Mouse (Mus musculus): ENCODE measurements around the gene Gm10972. TPM values are rescaled to one million over a fixed set of nuclear protein-coding genes. Genes with fewer than 3 reads are reported as not detected.

The Gm10972 gene
- total and polyA plus RNA-seq, 2 experiments from 2014 or later, result not detected

DNA sequence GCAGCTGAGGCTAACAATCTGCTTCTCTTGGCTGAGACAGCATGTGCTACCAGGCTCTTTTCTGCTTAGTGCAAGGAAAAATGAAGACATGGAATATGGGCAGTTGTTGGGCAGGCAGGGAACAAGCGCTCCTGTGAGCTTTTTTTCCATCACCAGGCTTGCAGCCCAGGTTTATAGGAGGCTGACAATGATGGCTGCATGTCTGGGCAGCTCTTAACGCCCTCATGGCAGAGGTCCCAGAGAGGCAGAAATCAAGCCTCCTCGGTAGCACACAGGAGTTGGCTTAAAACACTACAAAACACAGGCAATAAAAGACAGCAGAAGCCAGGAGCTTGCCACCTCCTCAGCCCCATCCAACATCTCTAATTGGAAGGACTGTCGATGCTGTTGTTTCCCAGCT, 31.6 kb upstream of the Gm10972 start:
- Histone ChIP-seq H3K4me1 (ENCODE audit: insufficient read depth, low read length) (no peaks in the 10 kb centered on the region), H3K9me3 (ENCODE audit: low read length) (no peaks in the 10 kb centered on the region), H3K4me2 (ENCODE audit: low read depth, low read length, poor library complexity, severe bottlenecking) (no peak overlapping the region), H3K27me3 (ENCODE audit: insufficient read depth, low read length) (no peaks in the 10 kb centered on the region), H3K9ac (replicated peaks; ENCODE audit: low read length, poor library complexity, severe bottlenecking) (no peak overlapping the region; the same call in 1 of the 2 replicates), H3K27ac (ENCODE audit: low read depth, low read length) (no peak overlapping the region), H3K4me3 (ENCODE audit: low read depth, low read length) (no peak overlapping the region), H3K36me3 (ENCODE audit: insufficient read depth, low read length) (no peaks in the 10 kb centered on the region)
- DNase-seq (ENCODE audit: low spot score), result peak; percentile 35
- ATAC-seq (ENCODE audit: low FRiP score), result no peak
- WGBS, result 66% methylated on average over 4 of the region's 4 CpGs
- TF ChIP-seq CTCF (IDR thresholded peaks at IDR 0.05), result no peak

DNA sequence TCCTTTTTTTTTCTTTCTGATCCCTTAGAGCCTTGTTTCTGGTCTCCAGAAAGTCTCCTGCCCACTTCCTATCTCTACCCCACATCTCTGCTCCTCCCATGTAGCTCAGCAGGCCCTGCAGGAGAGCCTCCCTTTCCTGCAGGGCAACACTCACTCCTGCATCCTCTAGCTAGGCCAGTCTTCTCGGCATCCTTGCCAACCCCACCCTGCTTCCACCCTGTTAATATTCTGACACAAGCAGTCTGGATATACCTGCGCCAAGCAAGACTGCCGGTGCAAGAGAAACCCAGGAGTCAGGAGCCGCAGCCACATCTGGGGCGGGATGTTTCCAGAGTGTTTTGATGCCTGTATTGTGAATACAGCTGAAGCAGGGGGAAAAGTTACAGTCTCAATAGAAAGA, 31.1 kb upstream of the Gm10972 start:
- no peak for DNase-seq (ENCODE audit: low spot score)
- ATAC-seq (ENCODE audit: low FRiP score), result no peak
- no peak for TF ChIP-seq CTCF (IDR thresholded peaks at IDR 0.05)
- no peak overlapping the region; the same call in 1 of the 2 replicates for H3K9ac ChIP-seq (replicated peaks; ENCODE audit: low read length, poor library complexity, severe bottlenecking)
- no peak overlapping the region for H3K4me2 ChIP-seq (ENCODE audit: low read depth, low read length, poor library complexity, severe bottlenecking)
- H3K4me3 ChIP-seq (ENCODE audit: low read depth, low read length), result no peak overlapping the region
- H3K27me3 ChIP-seq (ENCODE audit: insufficient read depth, low read length), result no peaks in the 10 kb centered on the region
- H3K36me3 ChIP-seq (ENCODE audit: insufficient read depth, low read length), result no peaks in the 10 kb centered on the region
- no peak overlapping the region for H3K27ac ChIP-seq (ENCODE audit: low read depth, low read length)
- H3K4me1 ChIP-seq (ENCODE audit: insufficient read depth, low read length), result no peaks in the 10 kb centered on the region
- H3K9me3 ChIP-seq (ENCODE audit: low read length), result no peaks in the 10 kb centered on the region
- WGBS, result 73% methylated on average over 5 of the region's 5 CpGs

DNA sequence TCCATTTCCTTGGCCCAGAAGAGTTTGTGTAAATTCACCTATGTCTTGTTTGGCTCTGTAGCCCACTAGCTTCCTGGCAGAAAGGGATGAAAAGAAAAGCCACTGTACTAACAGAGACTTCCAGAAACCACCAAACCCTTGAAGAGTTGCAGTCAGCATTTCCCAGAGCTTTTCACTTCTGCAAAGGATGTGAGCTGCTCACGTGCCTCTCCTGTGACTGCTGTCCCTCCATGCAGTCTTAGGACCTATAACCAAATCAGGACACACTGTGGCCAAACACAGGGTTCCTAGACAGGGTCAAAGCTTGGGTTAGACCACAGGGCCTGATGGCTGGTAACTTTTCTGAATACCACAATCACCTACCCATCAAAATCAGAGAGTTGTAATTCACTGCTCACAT, 30.6 kb upstream of the Gm10972 start:
- H3K9me3 ChIP-seq (ENCODE audit: low read length), result no peaks in the 10 kb centered on the region
- H3K36me3 ChIP-seq (ENCODE audit: insufficient read depth, low read length), result no peaks in the 10 kb centered on the region
- no peak overlapping the region for H3K4me2 ChIP-seq (ENCODE audit: low read depth, low read length, poor library complexity, severe bottlenecking)
- TF ChIP-seq CTCF (IDR thresholded peaks at IDR 0.05), result no peak
- no peak overlapping the region for H3K9ac ChIP-seq (replicated peaks; ENCODE audit: low read length, poor library complexity, severe bottlenecking)
- no peaks in the 10 kb centered on the region for H3K27me3 ChIP-seq (ENCODE audit: insufficient read depth, low read length)
- DNase-seq (ENCODE audit: low spot score) (no peak), ATAC-seq (ENCODE audit: low FRiP score) (no peak)
- WGBS, result 76% methylated on average over 1 of the region's 1 CpGs
- H3K27ac ChIP-seq (ENCODE audit: low read depth, low read length), result no peak overlapping the region
- no peak overlapping the region for H3K4me3 ChIP-seq (ENCODE audit: low read depth, low read length)
- H3K4me1 ChIP-seq (ENCODE audit: insufficient read depth, low read length), result no peaks in the 10 kb centered on the region

DNA sequence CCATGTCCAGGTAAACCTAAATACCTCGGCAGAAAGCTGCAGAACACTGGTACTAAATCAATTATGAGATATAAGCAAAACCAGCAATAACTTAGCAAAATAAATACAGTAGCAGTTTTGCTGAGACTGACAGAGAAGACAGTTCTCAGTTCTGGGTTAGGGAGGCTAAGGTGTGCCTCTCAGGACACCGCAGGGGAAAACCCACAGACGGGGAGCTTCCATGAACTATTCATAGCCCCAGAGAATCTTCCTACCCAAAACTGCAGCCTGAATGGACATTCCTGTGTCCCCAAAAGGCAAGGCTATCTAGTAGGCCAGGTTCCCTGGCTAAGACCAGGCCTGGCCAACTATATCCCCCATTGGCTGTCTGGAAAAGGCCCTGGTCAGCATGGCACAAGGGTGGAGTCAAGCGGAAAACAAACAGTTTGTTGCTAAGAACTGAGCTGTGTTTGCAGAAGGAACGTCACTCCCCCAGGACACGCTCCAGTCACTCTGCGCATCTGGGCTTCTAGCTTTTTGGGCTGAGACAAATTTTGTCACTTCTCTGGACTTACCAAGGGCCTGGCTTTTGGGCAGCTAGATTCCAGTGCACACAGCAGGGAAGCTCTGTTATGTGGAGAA, 29.5 kb upstream of the Gm10972 start:
- no peak for ATAC-seq (ENCODE audit: low FRiP score)
- TF ChIP-seq CTCF (IDR thresholded peaks at IDR 0.05), result no peak

DNA sequence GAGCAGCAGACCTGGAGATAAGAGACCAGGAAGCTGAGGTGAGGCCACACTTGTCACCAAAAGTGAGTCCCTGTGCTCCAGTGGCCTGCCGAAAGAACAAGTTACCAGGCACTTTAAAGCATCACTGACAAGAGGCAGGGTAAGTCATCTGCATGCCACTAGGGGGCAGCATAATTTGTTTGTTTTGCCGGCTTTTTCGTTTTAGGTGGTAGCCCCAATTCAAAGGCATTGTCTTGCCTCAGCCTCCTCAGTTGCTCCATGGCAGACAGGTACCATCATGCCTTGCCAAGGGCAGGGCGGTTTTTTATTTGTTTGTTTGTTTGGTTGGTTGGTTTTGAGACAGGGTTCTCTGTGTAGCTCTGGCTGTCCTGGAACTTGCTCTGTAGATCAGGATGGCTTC, 26.2 kb upstream of the Gm10972 start:
- DNase-seq (ENCODE audit: low spot score) (peak; percentile 14), ATAC-seq (ENCODE audit: low FRiP score) (no peak)
- Histone ChIP-seq H3K4me3 (ENCODE audit: low read depth, low read length) (no peak overlapping the region), H3K9me3 (ENCODE audit: low read length) (no peaks in the 10 kb centered on the region), H3K27me3 (ENCODE audit: insufficient read depth, low read length) (no peaks in the 10 kb centered on the region), H3K36me3 (ENCODE audit: insufficient read depth, low read length) (no peaks in the 10 kb centered on the region), H3K4me2 (ENCODE audit: low read depth, low read length, poor library complexity, severe bottlenecking) (no peak overlapping the region), H3K9ac (replicated peaks; ENCODE audit: low read length, poor library complexity, severe bottlenecking) (no peak overlapping the region), H3K27ac (ENCODE audit: low read depth, low read length) (no peak overlapping the region), H3K4me1 (ENCODE audit: insufficient read depth, low read length) (no peaks in the 10 kb centered on the region)
- 76% methylated on average over 4 of the region's 4 CpGs for WGBS
- TF ChIP-seq CTCF (IDR thresholded peaks at IDR 0.05), result peak; percentile 59

More for the DNA sequence above, 29.5 kb upstream of the Gm10972 start:
- H3K4me3 ChIP-seq (ENCODE audit: low read depth, low read length), result no peak overlapping the region
- no peaks in the 10 kb centered on the region for H3K9me3 ChIP-seq (ENCODE audit: low read length)
- no peak overlapping the region for H3K4me2 ChIP-seq (ENCODE audit: low read depth, low read length, poor library complexity, severe bottlenecking)
- no peak overlapping the region for H3K27ac ChIP-seq (ENCODE audit: low read depth, low read length)
- H3K27me3 ChIP-seq (ENCODE audit: insufficient read depth, low read length), result no peaks in the 10 kb centered on the region
- no peaks in the 10 kb centered on the region for H3K4me1 ChIP-seq (ENCODE audit: insufficient read depth, low read length)
- 62% methylated on average over 7 of the region's 7 CpGs for WGBS
- H3K9ac ChIP-seq (replicated peaks; ENCODE audit: low read length, poor library complexity, severe bottlenecking), result no peak overlapping the region
- DNase-seq (ENCODE audit: low spot score), result peak; percentile 14
- no peaks in the 10 kb centered on the region for H3K36me3 ChIP-seq (ENCODE audit: insufficient read depth, low read length)

DNA sequence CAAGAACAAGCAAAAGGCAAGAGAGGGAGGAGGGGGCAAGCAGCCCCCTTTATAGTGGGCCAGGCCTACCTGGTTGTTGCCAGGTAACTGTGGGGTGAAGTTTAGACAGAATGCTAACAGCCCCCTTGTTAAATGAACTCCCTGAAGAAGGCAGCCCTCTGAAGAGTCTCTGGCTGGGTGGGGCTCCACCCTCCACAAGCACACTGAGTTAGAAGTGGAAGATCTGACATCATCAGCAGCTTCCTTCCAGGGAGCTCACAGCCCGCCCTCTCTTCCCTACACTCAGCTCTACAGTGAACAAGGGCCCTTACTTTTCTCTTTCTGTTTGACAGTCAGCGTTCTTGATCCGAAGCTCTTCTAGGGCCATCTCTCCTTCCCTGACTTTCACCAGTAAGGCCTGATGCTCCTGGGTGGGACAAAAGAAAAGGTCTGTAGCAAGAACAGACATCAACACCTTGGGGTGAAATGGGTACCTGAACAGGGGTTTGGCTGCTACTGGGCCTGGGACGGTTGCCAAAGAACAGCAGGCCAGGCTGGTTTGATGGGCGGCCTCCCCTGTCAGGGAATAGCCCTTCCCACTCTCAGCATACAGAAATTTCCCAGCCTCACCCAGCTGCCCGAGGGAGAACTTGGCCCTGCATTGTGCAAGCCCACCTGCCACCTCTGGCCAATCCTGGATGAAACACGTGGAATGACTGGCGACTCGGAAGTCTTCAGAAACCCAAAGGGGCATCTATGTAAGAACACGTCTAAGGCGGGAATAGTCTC, 21.0 kb upstream of the Gm10972 start:
- H3K4me2 ChIP-seq (ENCODE audit: low read depth, low read length, poor library complexity, severe bottlenecking), result no peak overlapping the region
- no peak overlapping the region for H3K27ac ChIP-seq (ENCODE audit: low read depth, low read length)
- no peak overlapping the region for H3K4me3 ChIP-seq (ENCODE audit: low read depth, low read length)
- H3K9me3 ChIP-seq (ENCODE audit: low read length), result no peaks in the 10 kb centered on the region
- no peak overlapping the region for H3K9ac ChIP-seq (replicated peaks; ENCODE audit: low read length, poor library complexity, severe bottlenecking)
- DNase-seq (ENCODE audit: low spot score) (no peak), ATAC-seq (ENCODE audit: low FRiP score) (no peak)
- H3K36me3 ChIP-seq (ENCODE audit: insufficient read depth, low read length), result no peaks in the 10 kb centered on the region
- H3K27me3 ChIP-seq (ENCODE audit: insufficient read depth, low read length), result no peaks in the 10 kb centered on the region
- H3K4me1 ChIP-seq (ENCODE audit: insufficient read depth, low read length), result no peaks in the 10 kb centered on the region
- 82% methylated on average over 11 of the region's 11 CpGs for WGBS
- TF ChIP-seq CTCF (IDR thresholded peaks at IDR 0.05), result no peak
